Mouse (Mus musculus): ENCODE measurements around the gene Hipk2. TPM values are rescaled to one million over a fixed set of nuclear protein-coding genes. Genes with fewer than 3 reads are reported as not detected.

Hipk2 gene
- total and polyA plus RNA-seq, 2 experiments from 2014 or later: 17.8 to 28.6 TPM

- ATAC-seq (no peak), DNase-seq (no peak)
- Histone ChIP-seq H3K27ac (ENCODE audit: low read depth, low read length) (no peak overlapping the region), H3K27me3 (ENCODE audit: insufficient read depth, low read length) (no peaks in the 10 kb centered on the region), H3K9ac (no peak overlapping the region), H3K4me2 (ENCODE audit: low read depth) (no peak overlapping the region), H3K9me3 (ENCODE audit: low read length) (no peaks in the 10 kb centered on the region), H3K4me1 (ENCODE audit: insufficient read depth) (peaks cover 13% of the 10 kb centered on the region; the same call in 1 of the 2 replicates), H3K4me3 (ENCODE audit: low read depth, low read length) (no peak overlapping the region), H3K36me3 (ENCODE audit: insufficient read depth) (no peaks in the 10 kb centered on the region)
- TF ChIP-seq CTCF (IDR thresholded peaks at IDR 0.05; ENCODE audit: low read depth): no peak
- WGBS: 98% methylated on average over 1 of the region's 1 CpGs
Measured at GRCm38 (mm10) chr6:38868974-38869373, 7.0 kb downstream of the Hipk2 start.

GRCm38 (mm10) chr6:38867291-38867690 is 8.7 kb downstream of the Hipk2 start:
- no peaks in the 10 kb centered on the region for H3K36me3 ChIP-seq (ENCODE audit: insufficient read depth)
- H3K4me1 ChIP-seq (ENCODE audit: insufficient read depth): 0 out of 2 replicates have a peak, but pooled peaks cover 5% of the 10 kb centered on the region
- H3K9me3 ChIP-seq (ENCODE audit: low read length): no peaks in the 10 kb centered on the region
- no peak overlapping the region for H3K4me2 ChIP-seq (ENCODE audit: low read depth)
- H3K9ac ChIP-seq: no peak overlapping the region
- ATAC-seq (no peak), DNase-seq (no peak)
- 9% methylated on average over 1 of the region's 1 CpGs for WGBS
- no peak for TF ChIP-seq CTCF (IDR thresholded peaks at IDR 0.05; ENCODE audit: low read depth)
- no peak overlapping the region for H3K27ac ChIP-seq (ENCODE audit: low read depth, low read length)
- no peaks in the 10 kb centered on the region for H3K27me3 ChIP-seq (ENCODE audit: insufficient read depth, low read length)
- no peak overlapping the region for H3K4me3 ChIP-seq (ENCODE audit: low read depth, low read length)

- H3K9me3 ChIP-seq (ENCODE audit: low read length): no peaks in the 10 kb centered on the region
- H3K36me3 ChIP-seq (ENCODE audit: insufficient read depth): no peaks in the 10 kb centered on the region
- DNase-seq (no peak), ATAC-seq (no peak)
- WGBS: 69% methylated on average over 2 of the region's 2 CpGs
- H3K4me3 ChIP-seq (ENCODE audit: low read depth, low read length): no peak overlapping the region
- H3K27ac ChIP-seq (ENCODE audit: low read depth, low read length): no peak overlapping the region
- H3K4me2 ChIP-seq (ENCODE audit: low read depth): no peak overlapping the region
- H3K4me1 ChIP-seq (ENCODE audit: insufficient read depth): 0 out of 2 replicates have a peak, but pooled peaks cover 4% of the 10 kb centered on the region
- H3K27me3 ChIP-seq (ENCODE audit: insufficient read depth, low read length): no peaks in the 10 kb centered on the region
- H3K9ac ChIP-seq: no peak overlapping the region
- no peak for TF ChIP-seq CTCF (IDR thresholded peaks at IDR 0.05; ENCODE audit: low read depth)
Measured at GRCm38 (mm10) chr6:38866761-38867160, 9.2 kb downstream of the Hipk2 start.

- Histone ChIP-seq H3K4me3 (ENCODE audit: low read depth, low read length) (no peak overlapping the region), H3K4me2 (ENCODE audit: low read depth) (no peak overlapping the region), H3K27me3 (ENCODE audit: insufficient read depth, low read length) (no peaks in the 10 kb centered on the region), H3K4me1 (ENCODE audit: insufficient read depth) (0 out of 2 replicates have a peak, but pooled peaks cover under 1% of the 10 kb centered on the region), H3K9ac (no peak overlapping the region), H3K27ac (ENCODE audit: low read depth, low read length) (no peak overlapping the region), H3K36me3 (ENCODE audit: insufficient read depth) (no peaks in the 10 kb centered on the region), H3K9me3 (ENCODE audit: low read length) (no peaks in the 10 kb centered on the region)
- no peak for TF ChIP-seq CTCF (IDR thresholded peaks at IDR 0.05; ENCODE audit: low read depth)
- ATAC-seq (no peak), DNase-seq (no peak)
- 70% methylated on average over 1 of the region's 1 CpGs for WGBS
Measured at GRCm38 (mm10) chr6:38866357-38866756, 9.6 kb downstream of the Hipk2 start.

- Histone ChIP-seq H3K4me3 (ENCODE audit: low read depth, low read length) (no peak overlapping the region), H3K27me3 (ENCODE audit: insufficient read depth, low read length) (no peaks in the 10 kb centered on the region), H3K36me3 (ENCODE audit: insufficient read depth) (no peaks in the 10 kb centered on the region), H3K4me1 (ENCODE audit: insufficient read depth) (no peaks in the 10 kb centered on the region), H3K9ac (no peak overlapping the region), H3K27ac (ENCODE audit: low read depth, low read length) (no peak overlapping the region), H3K9me3 (ENCODE audit: low read length) (no peaks in the 10 kb centered on the region), H3K4me2 (ENCODE audit: low read depth) (no peak overlapping the region)
- ATAC-seq (no peak), DNase-seq (no peak)
- no peak for TF ChIP-seq CTCF (IDR thresholded peaks at IDR 0.05; ENCODE audit: low read depth)
Measured at GRCm38 (mm10) chr6:38865805-38866204, 10.2 kb downstream of the Hipk2 start.

GRCm38 (mm10) chr6:38863595-38863994 is 12.4 kb downstream of the Hipk2 start:
- Histone ChIP-seq H3K4me3 (ENCODE audit: low read depth, low read length) (no peak overlapping the region), H3K27me3 (ENCODE audit: insufficient read depth, low read length) (no peaks in the 10 kb centered on the region), H3K4me1 (ENCODE audit: insufficient read depth) (no peaks in the 10 kb centered on the region), H3K4me2 (ENCODE audit: low read depth) (no peak overlapping the region), H3K36me3 (ENCODE audit: insufficient read depth) (no peaks in the 10 kb centered on the region), H3K27ac (ENCODE audit: low read depth, low read length) (no peak overlapping the region), H3K9me3 (ENCODE audit: low read length) (no peaks in the 10 kb centered on the region), H3K9ac (no peak overlapping the region)
- DNase-seq (no peak), ATAC-seq (no peak)
- 51% methylated on average over 3 of the region's 3 CpGs for WGBS
- TF ChIP-seq CTCF (IDR thresholded peaks at IDR 0.05; ENCODE audit: low read depth): no peak

- Histone ChIP-seq H3K9me3 (ENCODE audit: low read length) (no peaks in the 10 kb centered on the region), H3K4me1 (ENCODE audit: insufficient read depth) (no peaks in the 10 kb centered on the region), H3K4me2 (ENCODE audit: low read depth) (no peak overlapping the region), H3K36me3 (ENCODE audit: insufficient read depth) (no peaks in the 10 kb centered on the region), H3K4me3 (ENCODE audit: low read depth, low read length) (no peak overlapping the region), H3K9ac (no peak overlapping the region), H3K27ac (ENCODE audit: low read depth, low read length) (no peak overlapping the region), H3K27me3 (ENCODE audit: insufficient read depth, low read length) (no peaks in the 10 kb centered on the region)
- 82% methylated on average over 2 of the region's 2 CpGs for WGBS
- ATAC-seq: no peak
- DNase-seq: no peak
- TF ChIP-seq CTCF (IDR thresholded peaks at IDR 0.05; ENCODE audit: low read depth): no peak
Measured at GRCm38 (mm10) chr6:38860301-38860700, 15.7 kb downstream of the Hipk2 start.

- 92% methylated on average over 1 of the region's 1 CpGs for WGBS
- no peak for ATAC-seq
- H3K4me2 ChIP-seq (ENCODE audit: low read depth): no peak overlapping the region
Measured at GRCm38 (mm10) chr6:38859819-38860218, 16.1 kb downstream of the Hipk2 start.

More at GRCm38 (mm10) chr6:38859819-38860218, 16.1 kb downstream of the Hipk2 start:
- H3K4me1 ChIP-seq (ENCODE audit: insufficient read depth): no peaks in the 10 kb centered on the region
- H3K36me3 ChIP-seq (ENCODE audit: insufficient read depth): no peaks in the 10 kb centered on the region
- no peak overlapping the region for H3K9ac ChIP-seq
- H3K4me3 ChIP-seq (ENCODE audit: low read depth, low read length): no peak overlapping the region
- DNase-seq: no peak
- no peak for TF ChIP-seq CTCF (IDR thresholded peaks at IDR 0.05; ENCODE audit: low read depth)
- no peaks in the 10 kb centered on the region for H3K27me3 ChIP-seq (ENCODE audit: insufficient read depth, low read length)
- no peak overlapping the region for H3K27ac ChIP-seq (ENCODE audit: low read depth, low read length)
- H3K9me3 ChIP-seq (ENCODE audit: low read length): no peaks in the 10 kb centered on the region

Data from forebrain, postnatal 0 days (tissue).